Mouse (Mus musculus) embryo, embryonic 10.5 days (tissue): ENCODE measurements around the gene Slc25a51.

Experiments used
- DNase-seq: peaks from one replicate; pipeline ENCODE4 v3.0.0-alpha.2; 2015; ENCODE audit warnings: low spot score

Gene Slc25a51

DNA sequence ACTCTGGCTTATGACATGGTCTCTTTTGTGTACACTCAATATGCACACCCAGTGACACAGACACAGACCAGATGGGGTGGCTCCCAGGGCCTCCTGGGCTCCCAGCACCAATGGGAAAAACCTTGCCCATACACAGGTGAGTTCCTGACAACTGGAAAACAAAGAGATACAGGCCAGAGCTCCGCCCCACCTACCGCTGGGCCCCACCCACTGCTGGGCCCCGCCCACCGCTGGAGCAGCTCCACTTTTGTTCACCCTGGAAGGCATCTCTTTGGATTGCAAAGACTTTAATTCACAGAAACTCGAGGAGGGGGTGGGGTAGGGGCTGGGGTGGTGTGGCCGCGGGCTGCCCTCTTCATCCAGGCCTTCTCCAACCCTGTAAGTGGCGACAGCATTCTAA, 14.8 kb upstream of the Slc25a51 start:
- no peak for DNase-seq

GRCm38 (mm10) chr4:45422640-45423039, 14.1 kb upstream of the Slc25a51 start:
- DNase-seq, result no peak

DNA sequence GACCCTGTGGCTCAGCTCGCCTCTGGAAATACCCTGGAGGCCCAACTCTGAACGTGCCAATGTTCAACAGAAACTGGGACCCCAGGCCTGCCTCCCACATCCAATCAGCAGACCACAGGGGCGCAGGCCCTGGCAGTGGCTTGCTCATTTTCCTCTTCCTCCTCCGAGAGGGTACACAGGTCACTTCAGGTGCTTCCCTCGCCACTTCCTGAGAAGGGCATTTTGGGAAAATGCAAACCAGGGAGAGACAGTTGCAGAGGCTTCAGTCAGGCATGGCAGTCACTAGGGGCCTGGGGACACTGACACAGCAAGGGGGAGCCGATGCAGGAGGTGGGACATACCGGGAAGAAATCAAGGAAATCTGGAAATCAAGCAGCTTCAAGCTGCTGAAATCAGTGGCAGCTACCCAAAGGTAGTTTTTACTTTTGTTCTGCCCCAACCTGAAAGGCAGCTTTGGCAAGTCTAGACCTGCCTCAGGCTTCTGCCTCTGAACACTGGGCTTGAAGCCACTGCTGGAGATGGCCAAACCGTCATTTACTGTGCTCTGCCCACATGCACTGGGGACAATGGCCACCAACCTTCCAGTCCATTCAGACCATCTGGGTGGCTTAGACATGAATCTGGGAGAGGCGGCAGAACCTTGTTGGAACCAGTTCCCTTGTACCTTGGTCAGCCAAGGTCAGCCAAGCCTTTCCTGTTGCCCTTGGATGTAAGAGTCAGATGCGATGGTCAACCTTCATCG, 13.1 kb upstream of the Slc25a51 start:
- no peak for DNase-seq

DNA sequence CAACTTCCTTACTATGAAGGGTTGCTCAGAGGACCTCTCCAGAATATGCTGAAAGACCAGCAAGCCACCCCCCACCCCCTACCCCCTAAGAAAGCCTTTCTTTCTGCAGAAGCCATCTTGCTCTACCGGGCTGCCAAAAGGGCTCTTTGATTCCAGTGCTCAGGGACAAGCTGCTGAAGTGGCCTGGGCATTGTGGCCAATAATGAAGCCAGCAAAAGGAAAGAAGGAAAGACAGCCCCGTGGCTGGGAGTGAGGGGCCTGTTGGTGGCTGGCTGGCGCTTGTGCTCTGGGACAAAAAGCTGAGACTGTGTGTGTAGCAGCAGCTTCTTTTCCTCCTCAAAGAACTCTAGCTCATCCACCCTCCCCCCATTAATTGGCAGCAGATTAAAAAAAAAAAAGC, 12.2 kb upstream of the Slc25a51 start:
- no peak for DNase-seq

DNA sequence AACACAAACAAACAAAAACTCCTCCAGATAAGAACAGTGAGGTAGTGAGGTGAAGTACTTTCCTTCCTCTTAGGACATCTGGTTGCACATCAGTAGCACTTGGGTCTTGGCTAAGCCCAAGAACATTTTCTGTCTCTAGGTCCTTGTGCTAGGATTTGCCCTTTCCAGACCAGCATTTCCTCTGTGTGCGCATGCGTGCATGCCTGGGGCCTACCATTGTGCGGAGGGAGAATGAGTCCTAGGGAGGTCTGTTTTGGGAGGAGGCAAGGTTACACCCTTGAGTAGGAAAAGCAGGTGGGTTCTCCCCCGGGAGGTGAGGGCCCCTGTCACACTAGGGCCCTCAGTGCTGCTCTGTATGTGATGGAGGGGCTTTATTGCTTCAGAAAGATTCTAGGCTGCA, 10.5 kb upstream of the Slc25a51 start:
- DNase-seq, result no peak

GRCm38 (mm10) chr4:45418229-45418950, 9.8 kb upstream of the Slc25a51 start:
- peak; percentile 86 for DNase-seq

DNA sequence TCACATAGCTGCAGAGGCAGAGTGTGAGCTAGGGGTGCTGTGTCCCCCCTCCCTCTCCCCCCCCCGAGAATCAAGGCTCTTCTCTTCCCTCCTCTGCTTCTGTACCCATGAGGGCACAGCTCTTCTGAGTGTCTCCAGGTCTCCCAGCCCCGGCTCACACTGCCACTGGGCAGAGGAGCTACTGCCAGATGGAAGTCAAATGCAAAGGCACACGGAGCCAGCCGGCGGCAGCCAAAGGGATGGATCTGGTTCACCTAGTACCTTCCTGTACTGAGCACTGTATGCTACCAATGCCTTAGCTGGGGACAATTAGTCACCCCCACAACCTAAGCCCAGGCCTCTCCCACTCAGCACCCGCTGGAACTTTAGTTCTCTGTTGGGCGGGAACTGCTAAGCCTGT, 7.7 kb upstream of the Slc25a51 start:
- DNase-seq, result no peak

- no peak for DNase-seq
Measured at GRCm38 (mm10) chr4:45413674-45414338, 5.2 kb upstream of the Slc25a51 start.

DNA sequence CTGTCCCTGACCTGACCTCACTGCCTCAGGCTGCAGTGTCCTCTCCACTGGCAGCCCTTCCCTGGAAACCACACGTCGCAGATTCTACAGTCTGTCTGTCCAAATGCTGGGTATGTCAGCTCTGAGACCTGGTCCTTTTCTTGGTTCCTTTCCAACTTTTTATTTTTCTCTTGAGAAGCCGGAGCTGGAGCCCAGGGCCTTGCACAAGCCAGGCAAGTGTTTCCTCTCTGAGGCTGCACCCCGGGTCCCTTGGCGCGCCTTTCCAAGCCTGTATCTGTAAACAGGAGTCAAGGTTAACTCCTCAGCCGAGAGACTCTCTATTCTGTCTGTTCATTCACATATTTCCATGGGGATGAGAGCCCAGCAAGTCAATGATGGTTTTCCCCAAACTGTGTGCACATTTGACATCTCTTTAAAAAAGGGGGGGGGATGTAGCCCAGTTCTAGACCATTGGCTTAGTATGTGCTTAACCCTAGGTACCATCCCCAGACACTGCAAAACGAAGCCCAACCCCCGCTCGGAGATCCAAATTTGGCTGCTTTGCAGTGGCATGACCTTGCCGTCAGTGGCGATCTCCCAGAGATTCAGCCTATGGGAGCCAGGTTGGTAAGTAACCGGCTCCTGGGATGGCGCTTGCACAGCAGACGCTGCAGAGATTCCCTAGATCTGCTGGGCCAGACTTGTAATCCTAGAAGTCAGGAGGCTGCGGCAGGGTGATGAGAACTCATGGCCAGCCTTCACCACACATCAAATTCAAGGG, 4.0 kb upstream of the Slc25a51 start:
- no peak for DNase-seq

- DNase-seq, result no peak
Measured at GRCm38 (mm10) chr4:45411181-45411790, 2.7 kb upstream of the Slc25a51 start.

- peak; percentile 83 for DNase-seq
Measured at GRCm38 (mm10) chr4:45409270-45409669, 704 bp upstream of the Slc25a51 start.

GRCm38 (mm10) chr4:45407703-45408334, 747 bp downstream of the Slc25a51 start:
- peak; percentile 65 for DNase-seq

GRCm38 (mm10) chr4:45407001-45407702, 1.4 kb downstream of the Slc25a51 start:
- no peak for DNase-seq

GRCm38 (mm10) chr4:45406397-45406796, 2.2 kb downstream of the Slc25a51 start:
- DNase-seq, result no peak

- no peak for DNase-seq
Measured at GRCm38 (mm10) chr4:45405315-45405714, 3.3 kb downstream of the Slc25a51 start.

GRCm38 (mm10) chr4:45404086-45404485, 4.5 kb downstream of the Slc25a51 start:
- no peak for DNase-seq

GRCm38 (mm10) chr4:45403499-45403878, 5.1 kb downstream of the Slc25a51 start:
- no peak for DNase-seq

- no peak for DNase-seq
Measured at GRCm38 (mm10) chr4:45402878-45403498, 5.6 kb downstream of the Slc25a51 start.

- no peak for DNase-seq
Measured at GRCm38 (mm10) chr4:45402281-45402680, 6.3 kb downstream of the Slc25a51 start.
